23 mouse cellular contexts compared by ENCODE assay signal in genomic region chr14:77329791-77330190, GRCm38 (mm10).
"Had no signal": no experiment of that assay in that cellular context is flagged by ENCODE, and none has a peak within 500 bp of the region (broad histone marks: within the 10 kb centered on the region; RNA-seq: fewer than 3 reads in every experiment).

No protein-coding gene starts in this region.

- H3K27ac ChIP-seq: embryonic facial prominence, embryonic 12.5 days; embryonic facial prominence, embryonic 13.5 days; embryonic facial prominence, embryonic 15.5 days; forebrain, embryonic 10.5 days; forebrain, embryonic 12.5 days; forebrain, embryonic 13.5 days; forebrain, embryonic 15.5 days; gastrocnemius, adult 2 months; heart, adult 2 months; heart, embryonic 10.5 days had no signal

- H3K4me1 ChIP-seq: embryonic facial prominence, embryonic 12.5 days; embryonic facial prominence, embryonic 13.5 days; embryonic facial prominence, embryonic 15.5 days; forebrain, embryonic 10.5 days; forebrain, embryonic 12.5 days; forebrain, embryonic 13.5 days; forebrain, embryonic 15.5 days had no signal

- H3K27me3 ChIP-seq: embryonic facial prominence, embryonic 12.5 days; embryonic facial prominence, embryonic 13.5 days; embryonic facial prominence, embryonic 15.5 days; forebrain, embryonic 12.5 days; forebrain, embryonic 13.5 days; forebrain, embryonic 15.5 days had no signal

- H3K4me3 ChIP-seq: embryonic facial prominence, embryonic 12.5 days; embryonic facial prominence, embryonic 13.5 days; embryonic facial prominence, embryonic 15.5 days; erythroblast, embryonic 14.5 days; forebrain, embryonic 10.5 days; forebrain, embryonic 12.5 days; forebrain, embryonic 13.5 days; forebrain, embryonic 15.5 days; gastrocnemius, adult 2 months; heart, adult 2 months; heart, embryonic 10.5 days had no signal

- H3K4me2 ChIP-seq: embryonic facial prominence, embryonic 12.5 days; embryonic facial prominence, embryonic 13.5 days; embryonic facial prominence, embryonic 15.5 days; forebrain, embryonic 12.5 days; forebrain, embryonic 13.5 days; forebrain, embryonic 15.5 days had no signal

- H3K36me3 ChIP-seq: embryonic facial prominence, embryonic 12.5 days; embryonic facial prominence, embryonic 13.5 days; embryonic facial prominence, embryonic 15.5 days; forebrain, embryonic 10.5 days; forebrain, embryonic 12.5 days; heart, embryonic 10.5 days had no signal

- H3K9me3 ChIP-seq: embryonic facial prominence, embryonic 12.5 days; embryonic facial prominence, embryonic 13.5 days; embryonic facial prominence, embryonic 15.5 days; forebrain, embryonic 13.5 days; heart, embryonic 10.5 days had no signal

- DNase-seq: cerebellum, adult 9-11 months; cerebellum, postnatal 10 days; cerebellum, postnatal 14 days; cerebellum, postnatal 25 days; cerebellum, postnatal 36 days; embryo, embryonic 11 days; forebrain, postnatal 0 days; gastrocnemius, adult 2 months; gastrocnemius, postnatal 10 days; gastrocnemius, postnatal 14 days; gastrocnemius, postnatal 25 days; gastrocnemius, postnatal 36 days; heart, adult 18-20 months; heart, adult 2 months had no signal
